Mouse (Mus musculus) midbrain, embryonic 14.5 days (tissue): ENCODE measurements around the gene Tmem107. TPM values are rescaled to one million over a fixed set of nuclear protein-coding genes. Genes with fewer than 3 reads are reported as not detected.

Experiments
- ATAC-seq: fragments of 200-750 bp; cut with Nextera tagmentation; 2 replicates; pipeline ENCODE4 v1.8.0; 2017; ENCODE audit warnings: moderate number of reproducible peaks, moderate library complexity; ENCODE audit not compliant: low FRiP score, low TSS enrichment
- DNase-seq: peaks from one replicate; pipeline ENCODE4 v3.0.0-alpha.2; 2015
- H3K27ac ChIP-seq: fragments of 300-500 bp; sonication (generic); replicated peaks from 2 replicates; pipeline ENCODE4 v1.5.1; 2014; ENCODE audit warnings: mild to moderate bottlenecking, low read depth, low read length, moderate library complexity
- H3K27me3 ChIP-seq: fragments of 300-500 bp; sonication (generic); 2 replicates; pipeline ENCODE4 v1.6.1; 2014; ENCODE audit warnings: low read length, control low read depth, mixed read lengths; ENCODE audit not compliant: control insufficient read depth, insufficient read depth
- H3K36me3 ChIP-seq: fragments of 300-500 bp; sonication (generic); 2 replicates; pipeline ENCODE4 v1.6.1; 2014; ENCODE audit warnings: low read length, control low read depth; ENCODE audit not compliant: control insufficient read depth, insufficient read depth
- H3K4me1 ChIP-seq: fragments of 300-500 bp; sonication (generic); 2 replicates; pipeline ENCODE4 v1.6.1; 2014; ENCODE audit warnings: mild to moderate bottlenecking, antibody characterized with exemption, low read length, control low read depth; ENCODE audit not compliant: control insufficient read depth, insufficient read depth
- H3K4me2 ChIP-seq: fragments of 300-500 bp; sonication (generic); 2 replicates; pipeline ENCODE4 v1.6.1; 2014; ENCODE audit warnings: mild to moderate bottlenecking, low read length, moderate library complexity
- H3K4me3 ChIP-seq: fragments of 300-500 bp; sonication (generic); replicated peaks from 2 replicates; pipeline ENCODE4 v1.5.1; 2014; ENCODE audit warnings: low read depth, low read length
- H3K9ac ChIP-seq: fragments of 300-500 bp; sonication (generic); replicated peaks from 2 replicates; pipeline ENCODE4 v1.6.1; 2014; ENCODE audit warnings: mild to moderate bottlenecking, low read length, moderate library complexity
- H3K9me3 ChIP-seq: fragments of 300-500 bp; sonication (generic); 2 replicates; pipeline ENCODE4 v1.6.1; 2016; ENCODE audit warnings: low read length, control low read depth, mixed read lengths; ENCODE audit not compliant: control insufficient read depth
- WGBS: fragments of 180-500 bp; shearing (Covaris S2); extraction: QIAGEN DNeasy Blood & Tissue Kit; methylation state at CpG from one replicate; pipeline ENCODE4 v1.1.7; 2014; 5-methylcytosine and 5-hydroxymethylcytosine counted together
- polyA plus RNA-seq: library from polyadenylated mRNA; unstranded; fragments of >200 nt; fragmentation: Nextera tagmentation; extraction: Ambion mirVana; gene quantifications from 2 replicates; pipeline ENCODE4 v1.2.1, GENCODE M21; 2014

The Tmem107 gene
- polyA plus RNA-seq, 1 experiment from 2014 or later: 28.0 TPM

DNA sequence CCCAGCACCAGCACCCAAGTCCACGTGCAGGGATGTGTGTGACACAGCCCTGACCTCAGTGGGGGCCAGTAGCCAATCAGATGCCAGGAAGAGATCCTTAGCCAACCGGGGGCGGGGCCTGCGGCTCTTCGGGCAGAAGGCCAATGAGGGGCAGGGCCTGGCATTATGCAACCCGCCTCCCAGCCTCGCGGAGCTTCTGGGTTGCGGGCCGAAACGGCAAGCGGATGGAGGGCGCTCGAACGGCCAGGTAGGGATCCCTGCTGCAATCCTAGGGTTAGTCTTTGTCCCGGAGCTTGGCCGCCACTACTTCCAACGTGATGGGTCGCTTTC lies 28.1 kb downstream of the Tmem107 start:
- ATAC-seq (peak; percentile 34), DNase-seq (peak; percentile 94)
- Histone ChIP-seq H3K4me2 (peak overlapping the region; percentile 85), H3K4me3 (peak overlapping the region; percentile 52), H3K4me1 (peaks cover 48% of the 10 kb centered on the region), H3K36me3 (peaks cover 31% of the 10 kb centered on the region), H3K9ac (peak overlapping the region; percentile 54), H3K27me3 (no peaks in the 10 kb centered on the region), H3K9me3 (no peaks in the 10 kb centered on the region), H3K27ac (peak overlapping the region; percentile 75)
- WGBS: under 1% methylated on average over 19 of the region's 19 CpGs

DNA sequence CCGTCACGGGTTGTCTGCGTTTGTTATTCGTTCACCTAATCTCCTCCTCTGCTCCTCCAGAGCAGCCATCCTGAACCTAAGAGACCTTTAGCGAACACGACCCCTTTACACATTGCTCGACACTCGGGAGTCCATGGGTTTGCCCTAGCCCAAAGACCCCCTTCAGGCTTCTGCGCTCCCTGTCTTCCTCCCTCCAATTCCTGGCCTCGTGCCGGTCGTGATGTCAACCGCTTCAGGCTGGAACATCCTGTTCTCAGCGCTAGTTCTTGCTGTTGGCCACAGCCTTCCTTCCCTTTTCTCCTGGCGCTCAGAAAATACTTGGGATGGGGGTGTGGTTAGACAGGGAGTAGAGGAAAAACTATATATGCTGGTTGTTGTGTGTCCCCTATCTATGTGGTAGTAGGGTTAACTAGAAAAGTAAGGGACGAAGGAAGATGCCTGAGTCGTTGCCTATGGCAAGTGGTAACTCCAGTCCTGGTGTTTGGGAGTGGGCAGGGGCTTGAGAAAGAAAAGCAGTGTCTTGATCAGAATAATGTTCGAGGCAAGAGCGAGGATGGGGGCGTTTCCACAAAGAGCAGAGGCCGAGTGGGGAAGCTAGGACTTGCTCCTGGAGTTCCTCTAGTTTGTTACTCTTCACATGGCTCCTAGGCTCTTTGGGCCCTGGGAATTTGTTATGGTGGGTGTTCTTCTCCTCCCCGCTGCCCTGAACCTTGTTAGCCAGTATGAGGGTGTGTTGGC lies 28.7 kb downstream of the Tmem107 start:
- DNase-seq (peak; percentile 61), ATAC-seq (no peak)
- Histone ChIP-seq H3K4me2 (peak overlapping the region; percentile 85), H3K9ac (peak overlapping the region; percentile 54), H3K27ac (peak overlapping the region; percentile 75), H3K9me3 (no peaks in the 10 kb centered on the region), H3K27me3 (no peaks in the 10 kb centered on the region), H3K4me3 (peak overlapping the region; percentile 52), H3K36me3 (peaks cover 37% of the 10 kb centered on the region), H3K4me1 (peaks cover 46% of the 10 kb centered on the region)
- whole genome bisulfite sequencing: 1% methylated on average over 22 of the region's 22 CpGs

DNA sequence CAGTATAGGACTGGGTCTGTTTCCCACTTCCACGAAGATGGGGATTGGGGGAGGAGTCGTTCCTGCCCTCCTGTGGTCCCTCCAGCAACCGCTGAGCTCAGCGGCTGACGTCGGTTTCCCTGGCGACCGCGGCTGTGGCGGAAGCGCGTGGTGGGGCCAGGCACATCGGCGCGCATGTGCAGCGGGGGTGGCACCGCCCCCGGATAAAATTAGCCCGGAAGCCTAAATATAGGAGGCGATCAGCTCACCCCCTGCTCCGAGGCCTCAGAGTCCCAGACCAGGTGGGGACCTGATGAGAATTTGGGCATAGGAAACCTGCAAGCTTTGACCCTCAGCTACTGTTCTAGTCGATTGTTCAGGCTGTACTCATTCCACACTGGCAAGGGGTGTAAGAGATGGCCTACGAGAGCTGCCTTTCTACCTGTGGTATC lies 29.3 kb downstream of the Tmem107 start:
- peaks cover 44% of the 10 kb centered on the region for H3K4me1 ChIP-seq
- H3K27me3 ChIP-seq: no peaks in the 10 kb centered on the region
- H3K4me2 ChIP-seq: peak overlapping the region; percentile 85
- peak; percentile 9; the same call in 1 of the 2 replicates for ATAC-seq
- WGBS: under 1% methylated on average over 23 of the region's 23 CpGs
- H3K9ac ChIP-seq: peak overlapping the region; percentile 54
- peak; percentile 91 for DNase-seq
- no peaks in the 10 kb centered on the region for H3K9me3 ChIP-seq
- H3K36me3 ChIP-seq: peaks cover 43% of the 10 kb centered on the region
- H3K4me3 ChIP-seq: peak overlapping the region; percentile 52
- H3K27ac ChIP-seq: peak overlapping the region; percentile 75

DNA sequence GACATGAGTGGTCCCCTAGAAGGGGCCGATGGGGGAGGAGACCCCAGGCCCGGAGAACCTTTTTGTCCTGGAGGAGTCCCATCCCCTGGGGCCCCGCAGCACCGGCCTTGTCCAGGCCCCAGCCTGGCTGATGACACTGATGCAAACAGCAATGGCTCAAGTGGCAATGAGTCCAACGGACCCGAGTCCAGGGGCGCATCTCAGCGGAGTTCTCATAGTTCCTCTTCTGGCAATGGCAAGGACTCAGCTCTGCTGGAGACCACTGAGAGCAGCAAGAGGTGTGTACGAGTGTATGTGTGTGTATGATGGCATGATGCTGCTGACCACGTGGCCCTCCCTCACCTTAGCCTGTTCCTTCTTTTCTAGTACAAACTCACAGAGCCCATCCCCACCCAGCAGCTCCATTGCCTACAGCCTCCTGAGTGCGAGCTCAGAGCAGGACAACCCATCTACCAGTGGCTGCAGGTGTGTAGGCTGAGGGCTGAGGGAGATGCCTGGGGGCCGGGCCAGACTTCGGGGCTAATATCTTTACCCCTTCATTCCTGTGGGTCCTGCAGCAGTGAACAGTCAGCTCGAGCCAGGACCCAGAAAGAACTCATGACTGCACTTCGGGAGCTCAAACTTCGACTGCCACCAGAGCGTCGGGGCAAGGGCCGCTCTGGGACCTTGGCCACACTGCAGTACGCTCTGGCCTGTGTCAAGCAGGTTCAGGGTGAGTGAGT lies 30.2 kb downstream of the Tmem107 start:
- Histone ChIP-seq H3K4me3 (peak overlapping the region; percentile 52), H3K9ac (peak overlapping the region; percentile 54), H3K36me3 (peaks cover 51% of the 10 kb centered on the region), H3K27ac (no peak overlapping the region), H3K9me3 (no peaks in the 10 kb centered on the region), H3K4me1 (peaks cover 37% of the 10 kb centered on the region), H3K4me2 (peak overlapping the region; percentile 85), H3K27me3 (no peaks in the 10 kb centered on the region)
- 90% methylated on average over 20 of the region's 20 CpGs for WGBS
- DNase-seq: no peak
- no peak for ATAC-seq

DNA sequence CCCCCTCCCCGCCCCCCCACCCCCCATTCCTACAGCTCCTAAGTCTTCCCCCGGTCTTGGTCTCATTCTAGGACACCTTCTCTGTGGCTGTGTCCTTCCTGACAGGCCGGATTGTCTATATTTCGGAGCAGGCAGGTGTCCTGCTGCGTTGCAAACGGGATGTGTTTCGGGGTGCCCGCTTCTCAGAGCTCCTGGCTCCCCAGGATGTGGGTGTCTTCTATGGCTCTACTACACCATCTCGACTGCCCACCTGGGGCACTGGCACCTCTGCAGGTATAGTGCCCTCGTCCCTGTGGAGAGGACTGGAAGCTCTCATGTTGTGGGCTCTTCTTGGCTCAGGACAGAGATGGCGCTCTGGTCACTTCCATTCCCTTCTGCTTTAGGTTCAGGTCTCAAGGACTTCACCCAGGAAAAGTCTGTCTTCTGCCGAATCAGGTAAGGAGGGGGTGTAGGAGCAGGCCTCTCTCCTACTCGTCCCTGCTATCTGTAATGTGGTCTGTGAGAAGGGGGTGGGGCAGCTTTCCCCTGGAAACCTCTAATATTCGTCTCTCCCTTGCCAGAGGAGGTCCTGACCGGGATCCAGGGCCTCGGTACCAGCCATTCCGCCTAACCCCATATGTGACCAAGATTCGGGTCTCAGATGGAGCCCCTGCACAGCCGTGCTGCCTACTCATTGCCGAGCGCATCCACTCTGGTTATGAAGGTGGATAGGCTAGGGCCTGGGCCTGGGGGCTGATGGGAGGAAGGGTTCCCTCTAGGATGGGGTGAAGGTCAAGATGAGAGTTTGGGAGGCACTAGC lies 31.2 kb downstream of the Tmem107 start:
- no peak overlapping the region for H3K27ac ChIP-seq
- DNase-seq (no peak), ATAC-seq (no peak)
- H3K9ac ChIP-seq: no peak overlapping the region
- H3K4me2 ChIP-seq: no peak overlapping the region
- peaks cover 61% of the 10 kb centered on the region for H3K36me3 ChIP-seq
- 93% methylated on average over 21 of the region's 21 CpGs for whole genome bisulfite sequencing
- no peaks in the 10 kb centered on the region for H3K9me3 ChIP-seq
- H3K4me3 ChIP-seq: no peak overlapping the region
- no peaks in the 10 kb centered on the region for H3K27me3 ChIP-seq
- H3K4me1 ChIP-seq: peaks cover 32% of the 10 kb centered on the region

DNA sequence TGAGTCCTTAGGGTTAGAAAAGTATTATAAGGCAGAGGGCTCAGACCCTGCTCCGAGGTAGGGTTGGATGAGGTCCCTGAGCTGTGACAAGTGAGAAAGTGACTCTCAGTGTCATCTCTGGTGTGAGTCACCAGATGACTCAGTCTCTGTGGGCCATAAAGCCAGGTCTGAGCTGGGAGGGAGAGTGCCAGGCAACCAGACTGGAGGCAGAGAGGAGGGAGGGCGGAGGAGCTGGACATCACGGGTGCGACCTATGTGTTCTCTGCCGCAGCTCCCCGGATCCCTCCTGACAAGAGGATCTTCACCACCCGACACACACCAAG lies 31.8 kb downstream of the Tmem107 start:
- ATAC-seq (no peak), DNase-seq (no peak)
- no peak overlapping the region for H3K4me3 ChIP-seq
- H3K9ac ChIP-seq: no peak overlapping the region
- H3K4me1 ChIP-seq: peaks cover 26% of the 10 kb centered on the region
- H3K27ac ChIP-seq: no peak overlapping the region
- H3K4me2 ChIP-seq: no peak overlapping the region
- no peaks in the 10 kb centered on the region for H3K27me3 ChIP-seq
- H3K9me3 ChIP-seq: no peaks in the 10 kb centered on the region
- H3K36me3 ChIP-seq: peaks cover 66% of the 10 kb centered on the region
- 96% methylated on average over 7 of the region's 7 CpGs for whole genome bisulfite sequencing

DNA sequence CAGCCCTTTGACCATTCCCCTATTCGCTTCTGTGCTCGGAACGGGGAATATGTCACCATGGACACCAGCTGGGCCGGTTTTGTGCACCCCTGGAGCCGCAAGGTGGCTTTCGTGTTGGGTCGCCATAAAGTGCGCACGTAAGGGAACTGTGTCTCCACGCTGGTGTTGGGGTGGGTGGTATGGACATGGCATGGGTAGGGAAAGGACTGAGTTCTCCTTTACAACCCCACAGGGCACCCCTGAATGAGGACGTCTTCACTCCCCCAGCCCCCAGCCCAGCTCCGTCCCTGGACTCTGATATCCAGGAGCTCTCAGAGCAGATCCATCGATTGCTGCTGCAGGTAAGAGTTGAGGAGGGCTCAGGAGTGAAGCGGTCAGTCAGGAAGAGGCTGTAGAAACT lies 32.5 kb downstream of the Tmem107 start:
- Histone ChIP-seq H3K9ac (no peak overlapping the region), H3K36me3 (peaks cover 74% of the 10 kb centered on the region), H3K4me3 (no peak overlapping the region), H3K27me3 (no peaks in the 10 kb centered on the region), H3K9me3 (no peaks in the 10 kb centered on the region), H3K4me2 (no peak overlapping the region), H3K27ac (no peak overlapping the region), H3K4me1 (peaks cover 19% of the 10 kb centered on the region)
- DNase-seq (no peak), ATAC-seq (no peak)
- whole genome bisulfite sequencing: 94% methylated on average over 14 of the region's 14 CpGs

DNA sequence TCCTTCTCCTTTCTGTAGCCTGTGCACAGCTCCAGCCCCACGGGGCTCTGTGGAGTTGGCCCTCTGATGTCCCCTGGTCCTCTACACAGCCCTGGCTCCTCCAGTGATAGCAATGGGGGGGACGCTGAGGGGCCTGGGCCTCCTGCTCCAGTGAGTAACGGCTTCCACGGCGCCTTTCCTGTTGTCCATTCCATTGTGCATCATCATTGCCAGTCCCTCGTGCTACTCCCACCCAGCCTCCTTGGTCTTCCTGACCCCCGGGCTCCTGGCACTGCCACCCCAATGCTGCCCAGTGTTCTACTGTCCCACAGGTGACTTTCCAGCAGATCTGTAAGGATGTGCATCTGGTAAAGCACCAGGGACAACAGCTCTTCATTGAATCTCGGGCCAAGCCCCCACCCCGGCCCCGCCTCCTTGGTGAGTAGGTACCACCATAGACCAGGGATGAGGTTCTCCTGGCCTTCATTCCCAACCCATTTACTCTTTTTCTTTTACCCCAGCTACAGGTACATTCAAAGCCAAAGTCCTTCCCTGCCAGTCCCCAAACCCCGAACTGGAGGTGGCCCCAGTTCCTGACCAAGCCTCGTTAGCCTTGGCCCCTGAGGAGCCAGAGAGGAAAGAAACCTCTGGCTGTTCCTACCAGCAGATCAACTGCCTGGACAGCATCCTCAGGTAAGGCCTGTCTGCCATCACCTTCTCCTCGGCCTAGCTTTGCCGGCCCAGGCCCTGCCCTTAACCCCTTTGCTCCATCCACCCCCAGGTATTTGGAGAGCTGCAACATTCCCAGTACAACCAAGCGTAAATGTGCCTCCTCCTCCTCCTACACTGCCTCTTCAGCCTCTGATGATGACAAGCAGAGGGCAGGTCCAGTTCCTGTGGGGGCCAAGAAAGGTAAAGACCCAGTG lies 33.2 kb downstream of the Tmem107 start:
- no peak overlapping the region for H3K27ac ChIP-seq
- no peaks in the 10 kb centered on the region for H3K27me3 ChIP-seq
- no peaks in the 10 kb centered on the region for H3K9me3 ChIP-seq
- ATAC-seq: no peak
- H3K4me1 ChIP-seq: peaks cover 12% of the 10 kb centered on the region
- H3K4me3 ChIP-seq: no peak overlapping the region
- WGBS: 90% methylated on average over 15 of the region's 15 CpGs
- peaks cover 79% of the 10 kb centered on the region for H3K36me3 ChIP-seq
- no peak for DNase-seq
- no peak overlapping the region for H3K9ac ChIP-seq
- H3K4me2 ChIP-seq: no peak overlapping the region
